Mouse (Mus musculus): ENCODE measurements around the gene Ston2. TPM values are rescaled to one million over a fixed set of nuclear protein-coding genes. Genes with fewer than 3 reads are reported as not detected.
"Not testable (repeated sequence)": the region's sequence is repeated elsewhere in the genome, so short reads cannot be mapped to it uniquely, and the experiment has no call there.

The Ston2 gene
- total RNA-seq, 2 experiments from 2014 or later, result 69.6 to 75.4 TPM

GRCm38 (mm10) chr12:91591191-91591590 lies 197.0 kb downstream of the Ston2 start:
- DNase-seq (ENCODE audit: low spot score), result no peak

GRCm38 (mm10) chr12:91590716-91591115 lies 197.5 kb downstream of the Ston2 start:
- peak; percentile 50 for DNase-seq (ENCODE audit: low spot score)

GRCm38 (mm10) chr12:91589847-91590690 lies 198.1 kb downstream of the Ston2 start, which contains the start of gene Gtf2a1:
Gene Gtf2a1 (minus strand): TSS chr12:91590487.
- DNase-seq (ENCODE audit: low spot score), result peak; percentile 93

GRCm38 (mm10) chr12:91589542-91589846 lies 198.7 kb downstream of the Ston2 start:
- DNase-seq (ENCODE audit: low spot score), result no peak

GRCm38 (mm10) chr12:91588670-91589541 lies 199.3 kb downstream of the Ston2 start:
- DNase-seq (ENCODE audit: low spot score), result peak; percentile 40

GRCm38 (mm10) chr12:91588176-91588669 lies 200.0 kb downstream of the Ston2 start:
- DNase-seq (ENCODE audit: low spot score), result peak; percentile 94

- DNase-seq (ENCODE audit: low spot score), result no peak
Observed at GRCm38 (mm10) chr12:91587491-91588033, 200.6 kb downstream of the Ston2 start.

- DNase-seq (ENCODE audit: low spot score), result no peak
Observed at GRCm38 (mm10) chr12:91587077-91587476, 201.1 kb downstream of the Ston2 start.

GRCm38 (mm10) chr12:91585815-91586214 lies 202.4 kb downstream of the Ston2 start:
- not testable (repeated sequence) for DNase-seq (ENCODE audit: low spot score)

- no peak for DNase-seq (ENCODE audit: low spot score)
Observed at GRCm38 (mm10) chr12:91585206-91585605, 203.0 kb downstream of the Ston2 start.

GRCm38 (mm10) chr12:91583409-91583808 lies 204.8 kb downstream of the Ston2 start:
- no peak for DNase-seq (ENCODE audit: low spot score)

Small RNA genes lying within 50 kb of the gene (microRNA-seq; reads per million reads assigned to microRNA genes)
- not detected for gene Gm22015

Other genes starting within 250 kb of the Ston2 start
- 10 to 100 TPM; 23.2 to 26.4 TPM for gene Gtf2a1, start 197.9 kb downstream of the Ston2 start, total RNA-seq (2021)
- gene Sel1l, start 60.8 kb upstream of the Ston2 start, total RNA-seq (2021), result 10 to 100 TPM; 46.1 to 46.4 TPM